Mouse (Mus musculus): Measurements from ENCODE around the gene Cpsf3.
A peak's percentile ranks its signal among the peaks of the same experiment; 100 is the strongest.

The Cpsf3 gene

GRCm38 (mm10) chr12:21284761-21285441 is at the start of gene Cpsf3:
Gene Cpsf3, plus strand, starts transcription at chr12:21285391.
- no peak for DNase-seq

- no peak for DNase-seq
These were observed 43.2 kb upstream of the Cpsf3 start for GRCm38 (mm10) chr12:21241965-21242364.

- no peak for DNase-seq
These were observed 40.7 kb upstream of the Cpsf3 start for GRCm38 (mm10) chr12:21244375-21244960.

- DNase-seq, result no peak
These were observed 37.3 kb upstream of the Cpsf3 start for GRCm38 (mm10) chr12:21247711-21248392.

- peak in 1 of 2 experiments; percentile 21 for DNase-seq
These were observed 24.5 kb upstream of the Cpsf3 start for GRCm38 (mm10) chr12:21260494-21261256.

GRCm38 (mm10) chr12:21261521-21261920 is 23.7 kb upstream of the Cpsf3 start:
- no peak for DNase-seq

- no peak for DNase-seq
These were observed 21.9 kb upstream of the Cpsf3 start for GRCm38 (mm10) chr12:21263256-21263655.

- DNase-seq, result peak; percentile 48 to 61
These were observed 20.9 kb upstream of the Cpsf3 start for GRCm38 (mm10) chr12:21264241-21264640.

GRCm38 (mm10) chr12:21264970-21265369 is 20.2 kb upstream of the Cpsf3 start:
- DNase-seq, result no peak

- DNase-seq, result no peak
These were observed 19.7 kb upstream of the Cpsf3 start for GRCm38 (mm10) chr12:21265501-21265900.

- peak; percentile 39 to 70 for DNase-seq
These were observed 19.0 kb upstream of the Cpsf3 start for GRCm38 (mm10) chr12:21265946-21266783.

GRCm38 (mm10) chr12:21266784-21267098 is 18.4 kb upstream of the Cpsf3 start:
- no peak for DNase-seq

- DNase-seq, result no peak
These were observed 17.0 kb upstream of the Cpsf3 start for GRCm38 (mm10) chr12:21268083-21268616.

GRCm38 (mm10) chr12:21274446-21274845 is 10.7 kb upstream of the Cpsf3 start:
- no peak for DNase-seq

GRCm38 (mm10) chr12:21277352-21277864 is 7.8 kb upstream of the Cpsf3 start:
- DNase-seq, result no peak

- no peak for DNase-seq
These were observed 484 bp downstream of the Cpsf3 start for GRCm38 (mm10) chr12:21285508-21286242.

GRCm38 (mm10) chr12:21286243-21286622 is 1.0 kb downstream of the Cpsf3 start, which contains the start of gene Itgb1bp1:
Gene Itgb1bp1, minus strand, starts transcription at chr12:21286284.
- DNase-seq, result peak; percentile 99 to 100

- DNase-seq, result no peak
These were observed 1.8 kb downstream of the Cpsf3 start for GRCm38 (mm10) chr12:21286712-21287650.

GRCm38 (mm10) chr12:21288716-21289395 is 3.7 kb downstream of the Cpsf3 start:
- DNase-seq, result no peak
